Mouse (Mus musculus) frontal cortex, postnatal 25 days (tissue): Measurements from ENCODE around the gene Grm4.

Source experiments
- DNase-seq, 2 experiments: peaks; one replicate each; pipeline ENCODE4 v3.0.0; 2022; ENCODE audit warnings: low spot score in 2 of 2

Gene Grm4

GRCm38 (mm10) chr17:27521303-27521702 lies at the start of gene Grm4:
Gene Grm4 (minus strand): TSS chr17:27521403.
- no peak for DNase-seq

GRCm38 (mm10) chr17:27568228-27568627 lies 47.0 kb upstream of the Grm4 start:
- DNase-seq, result no peak

GRCm38 (mm10) chr17:27565942-27566267 lies 44.7 kb upstream of the Grm4 start:
- DNase-seq, result no peak

DNA sequence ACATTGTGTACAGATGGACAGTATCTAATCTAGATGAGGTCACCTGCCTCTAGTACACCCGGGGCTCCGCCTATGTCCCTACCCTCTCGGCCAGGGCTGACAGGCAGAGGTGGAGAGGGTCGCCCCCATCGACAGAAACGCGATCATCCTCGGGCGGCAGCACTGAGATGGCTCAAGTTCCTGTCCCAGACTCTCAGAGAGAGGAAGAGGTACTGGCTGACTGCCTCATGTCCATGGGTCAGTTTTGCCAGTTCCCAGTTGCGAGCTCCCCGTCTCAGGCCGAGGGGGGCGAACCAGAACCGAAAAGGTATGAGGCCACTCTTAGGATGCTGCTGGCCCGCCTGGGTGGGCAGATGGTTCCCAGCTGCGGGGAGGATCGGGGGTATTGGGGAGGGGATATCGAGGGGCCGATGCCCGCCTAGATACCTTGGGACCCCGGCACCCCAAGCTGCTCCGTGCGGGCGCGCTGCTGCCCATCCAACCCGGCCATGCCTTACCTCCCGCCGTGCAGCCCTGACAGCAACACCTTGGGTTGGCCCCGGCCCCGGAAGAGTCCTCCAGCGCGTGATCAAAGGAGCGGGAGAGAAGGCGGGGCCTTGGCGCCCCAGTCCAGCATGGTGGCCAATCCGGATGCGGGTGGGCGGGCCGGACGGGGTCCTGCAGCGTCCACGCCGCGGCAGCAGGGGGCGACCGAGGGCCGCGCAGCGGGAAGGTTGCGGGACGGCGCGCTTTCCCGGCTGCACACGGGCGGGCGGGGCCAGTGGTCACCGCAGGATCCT lies 44.1 kb upstream of the Grm4 start, which contains the start of gene AI413582:
Gene AI413582 (minus strand): TSS at position 594 of the 779 bp plus-strand sequence.
- DNase-seq, result peak; percentile 93 to 95

- DNase-seq, result no peak
Observed at GRCm38 (mm10) chr17:27564391-27565162, 43.4 kb upstream of the Grm4 start.

DNA sequence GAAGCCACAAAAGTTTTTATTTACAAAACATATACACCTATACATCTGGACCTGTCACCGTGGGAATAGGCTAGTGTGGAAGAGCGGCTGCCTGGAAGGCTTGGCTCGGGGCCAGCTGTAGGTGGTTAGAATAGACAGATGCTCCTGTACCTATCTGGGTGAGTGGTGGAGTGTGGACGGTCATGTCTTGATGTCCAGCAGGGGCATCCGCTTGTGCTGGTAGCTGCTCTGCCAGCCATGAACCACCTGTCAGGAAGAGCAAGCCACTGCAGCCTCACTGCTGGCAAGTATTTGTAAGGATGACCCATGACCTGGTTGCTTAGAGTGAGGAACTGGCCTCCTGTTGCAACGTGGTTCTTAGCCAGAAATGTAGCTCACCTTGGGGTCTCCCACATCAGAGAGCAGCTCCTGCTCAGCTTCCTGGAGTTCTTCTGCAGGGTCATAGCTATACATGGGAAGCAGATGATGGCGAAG lies 42.6 kb upstream of the Grm4 start:
- no peak for DNase-seq

DNA sequence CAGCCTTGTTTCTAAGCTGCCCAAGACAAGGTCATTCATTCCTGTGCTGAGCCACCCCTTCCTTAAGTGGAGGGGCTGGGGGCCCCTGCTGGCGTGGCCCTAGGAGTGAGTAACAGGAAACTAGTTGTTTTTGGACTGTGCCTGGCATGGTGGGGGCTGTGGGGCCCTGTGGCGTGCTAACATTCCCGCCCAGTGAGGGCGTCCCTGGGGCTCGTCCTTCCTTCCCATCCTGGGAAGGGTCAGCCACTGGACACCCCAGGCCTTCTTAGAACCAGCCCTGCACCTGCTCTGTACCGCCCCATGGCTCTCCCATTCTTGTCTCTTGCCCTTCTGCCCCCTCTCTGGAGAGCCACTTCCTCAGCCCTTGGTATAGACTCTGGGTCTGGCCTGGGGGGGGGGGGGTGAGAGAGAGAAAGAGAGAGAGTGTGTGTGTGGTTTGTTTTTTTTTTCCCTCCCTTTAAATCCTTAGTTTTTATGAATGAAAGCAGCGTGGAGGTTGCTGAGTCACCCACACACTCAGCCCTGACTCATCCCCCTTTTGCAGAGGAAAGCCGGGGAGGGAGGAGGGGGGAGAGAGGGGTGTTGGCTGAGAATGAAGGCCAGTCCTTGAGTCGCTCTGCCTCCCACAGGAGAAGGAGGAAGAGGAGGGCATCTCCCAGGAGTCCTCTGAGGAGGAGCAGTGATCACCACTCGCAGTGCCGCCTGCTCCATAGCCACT lies 40.8 kb upstream of the Grm4 start:
- peak in 1 of 2 experiments; percentile 43 for DNase-seq

GRCm38 (mm10) chr17:27560926-27561480 lies 39.8 kb upstream of the Grm4 start:
- DNase-seq, result no peak

DNA sequence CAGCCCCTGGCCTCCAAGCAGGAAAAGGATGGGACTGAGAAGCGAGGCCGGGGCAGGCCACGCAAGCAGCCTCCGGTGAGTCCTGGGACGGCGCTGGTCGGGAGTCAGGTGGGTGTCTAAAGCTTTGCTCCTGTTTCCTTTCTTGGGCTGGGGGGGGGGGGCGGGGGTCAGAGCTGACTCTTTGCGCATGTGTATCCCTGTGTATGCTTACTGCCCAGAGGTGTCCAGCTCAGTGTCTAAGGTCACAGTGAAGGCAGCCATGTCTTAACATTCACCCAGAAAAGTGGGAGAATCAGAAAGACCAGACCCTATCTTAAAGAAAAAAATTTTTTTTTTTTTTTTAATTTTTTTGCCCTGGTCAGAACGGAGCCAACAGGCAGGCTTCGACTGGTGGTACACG lies 38.4 kb upstream of the Grm4 start:
- no peak for DNase-seq

- no peak for DNase-seq
Observed at GRCm38 (mm10) chr17:27558845-27559244, 37.6 kb upstream of the Grm4 start.

DNA sequence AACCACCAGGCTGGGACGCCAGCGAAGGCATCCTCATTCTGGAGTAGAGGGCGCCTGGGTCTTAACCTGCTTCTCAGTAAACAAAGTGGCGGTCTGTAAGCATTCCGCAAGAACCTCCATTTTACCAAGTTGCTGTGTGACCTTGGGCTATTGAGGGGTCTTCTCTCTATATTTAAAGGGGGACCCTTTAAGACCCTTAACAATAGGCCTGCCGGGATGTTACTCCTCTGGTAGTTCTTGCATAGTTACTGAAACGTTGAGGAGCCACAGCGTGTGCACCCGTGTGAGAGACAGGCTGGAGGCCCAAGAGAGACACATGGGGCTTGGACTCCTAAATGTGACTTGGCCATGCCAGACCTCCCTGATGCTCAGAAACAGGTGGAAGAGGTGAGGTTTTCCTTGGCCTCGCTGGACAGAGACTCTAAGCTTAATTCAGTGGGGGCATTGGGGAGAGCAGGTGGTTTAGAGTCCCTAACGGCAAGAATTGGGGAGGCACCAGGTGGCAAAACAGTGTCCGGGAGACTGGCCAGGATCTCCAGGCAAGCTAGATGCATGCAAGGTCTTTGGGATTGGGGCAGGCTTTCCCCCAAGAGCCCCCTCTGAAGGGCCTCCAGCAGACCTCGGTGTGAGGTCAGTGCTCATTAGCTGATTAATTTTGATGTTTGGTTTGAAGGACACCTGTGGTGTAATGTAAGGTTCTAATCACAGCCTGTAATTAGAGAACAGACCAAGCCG lies 36.9 kb upstream of the Grm4 start:
- DNase-seq, result no peak

GRCm38 (mm10) chr17:27557181-27557926 lies 36.2 kb upstream of the Grm4 start:
- DNase-seq, result no peak

- peak; percentile 64 for DNase-seq
Observed at GRCm38 (mm10) chr17:27556315-27557011, 35.3 kb upstream of the Grm4 start, which contains the start of gene Hmga1. Gene Hmga1 (plus strand): TSS chr17:27556497.

- no peak for DNase-seq
Observed at GRCm38 (mm10) chr17:27555512-27556172, 34.4 kb upstream of the Grm4 start.

- no peak for DNase-seq
Observed at GRCm38 (mm10) chr17:27555075-27555511, 33.9 kb upstream of the Grm4 start.

DNA sequence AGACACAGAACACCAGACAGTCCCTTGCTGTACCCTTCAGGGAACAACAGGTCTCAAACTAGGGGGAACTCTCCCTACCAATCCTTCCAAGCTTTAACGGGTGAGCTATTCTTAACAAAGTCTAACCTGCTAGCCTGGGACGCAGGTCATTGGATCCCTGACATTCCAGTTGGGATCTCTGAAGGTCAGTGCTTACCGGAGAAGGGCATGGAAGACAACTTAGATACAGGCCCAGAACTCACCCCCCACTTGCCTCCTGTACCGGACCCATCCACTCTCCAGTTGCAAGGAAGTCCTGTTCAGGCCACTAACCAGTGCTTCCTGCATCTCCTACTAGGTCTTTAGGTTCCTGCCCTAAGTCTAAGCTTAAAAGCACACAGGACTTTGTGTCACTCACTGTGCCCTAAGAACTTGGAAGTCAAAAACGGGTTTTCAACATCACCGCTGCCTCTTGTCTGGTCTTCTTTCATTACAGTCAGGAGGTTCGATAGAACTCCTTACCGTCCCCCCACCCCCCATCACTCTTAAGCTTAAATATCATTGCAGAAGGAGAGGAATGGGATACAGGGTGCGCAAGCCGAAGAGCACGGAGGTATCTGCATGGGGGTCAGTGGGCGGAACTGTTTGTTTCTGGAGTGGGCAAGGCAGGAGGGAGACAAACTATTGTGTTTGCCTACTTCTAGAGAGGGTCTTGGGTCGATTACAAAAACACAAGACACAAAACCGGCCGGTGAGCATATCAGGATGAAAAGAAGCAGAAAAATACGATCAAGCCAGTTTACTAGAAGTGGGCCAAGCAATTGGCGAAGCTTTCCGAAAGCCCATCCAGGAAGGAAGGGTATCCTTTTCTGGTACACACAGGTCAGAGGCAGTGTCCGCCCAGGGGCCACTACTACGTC lies 33.1 kb upstream of the Grm4 start:
- no peak for DNase-seq

GRCm38 (mm10) chr17:27552215-27553201 lies 31.3 kb upstream of the Grm4 start:
- no peak for DNase-seq
